Mouse (Mus musculus): Measurements from ENCODE around the gene Gpcpd1.

DNA sequence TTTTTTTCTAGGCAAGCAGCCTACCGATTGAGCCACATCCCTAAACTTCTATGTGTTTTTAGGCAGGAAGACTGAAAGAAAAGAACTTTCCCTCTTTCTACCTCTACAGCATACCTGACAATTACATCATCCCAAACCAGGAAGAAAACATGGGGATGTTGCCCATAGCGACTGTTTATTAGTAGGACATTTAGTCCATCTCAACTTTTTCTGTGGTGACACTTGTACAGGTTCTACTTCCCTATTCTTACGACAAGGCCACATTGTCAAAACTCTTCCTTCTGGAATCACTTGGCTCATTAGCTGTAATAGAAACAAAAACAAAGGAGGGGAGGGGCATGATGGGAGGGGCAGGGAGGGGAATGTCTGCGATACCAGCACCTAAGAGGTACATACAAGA is 12.6 kb upstream of the Gpcpd1 start:
- no peak for TF ChIP-seq CTCF (IDR thresholded peaks at IDR 0.05)
- TF ChIP-seq EP300 (IDR thresholded peaks at IDR 0.05): peak; percentile 36

All from lung, postnatal 0 days (tissue).